Mouse (Mus musculus): ENCODE data around the gene Pank1. TPM values are rescaled to one million over a fixed set of nuclear protein-coding genes. Genes with fewer than 3 reads are reported as not detected.
A peak's percentile ranks its signal among the peaks of the same experiment; 100 is the strongest.

The Pank1 gene
- total and polyA plus RNA-seq, 3 experiments, result 1.8 to 3.2 (median 2.9) TPM

DNA sequence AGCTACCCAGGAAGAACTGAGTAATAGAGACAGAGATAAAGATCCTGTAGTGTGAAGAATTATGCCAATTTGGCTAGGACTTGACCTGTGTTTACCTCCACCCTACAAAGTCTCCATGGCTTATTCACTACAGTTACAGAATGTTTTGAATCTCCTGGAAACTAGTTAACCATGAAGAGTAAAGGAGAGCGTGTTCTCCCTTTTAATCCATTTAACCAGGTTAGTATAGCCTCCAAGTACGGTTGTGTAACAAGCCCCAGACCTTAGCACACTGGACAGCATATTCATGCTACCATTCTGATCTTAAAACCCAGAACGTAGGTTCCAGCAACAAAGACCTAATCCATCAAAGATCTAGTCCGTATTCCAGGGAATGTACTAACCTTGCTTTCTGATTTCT lies 75.9 kb downstream of the Pank1 start:
- dilution Hi-C loops (cut with MboI; ENCODE audit: extremely low pct_ligation_motif_present, extremely low pct_unique_long_range_greater_than_20kb, low sequenced_read_pairs), result no loop called here
- H3K9ac ChIP-seq (ENCODE audit: insufficient read depth, low read depth), result no peak overlapping the region
- in situ Hi-C loops (cut with MboI; ENCODE audit: low pct_ligation_motif_present, low pct_unique_long_range_greater_than_20kb, low sequenced_read_pairs), result no loop called here

DNA sequence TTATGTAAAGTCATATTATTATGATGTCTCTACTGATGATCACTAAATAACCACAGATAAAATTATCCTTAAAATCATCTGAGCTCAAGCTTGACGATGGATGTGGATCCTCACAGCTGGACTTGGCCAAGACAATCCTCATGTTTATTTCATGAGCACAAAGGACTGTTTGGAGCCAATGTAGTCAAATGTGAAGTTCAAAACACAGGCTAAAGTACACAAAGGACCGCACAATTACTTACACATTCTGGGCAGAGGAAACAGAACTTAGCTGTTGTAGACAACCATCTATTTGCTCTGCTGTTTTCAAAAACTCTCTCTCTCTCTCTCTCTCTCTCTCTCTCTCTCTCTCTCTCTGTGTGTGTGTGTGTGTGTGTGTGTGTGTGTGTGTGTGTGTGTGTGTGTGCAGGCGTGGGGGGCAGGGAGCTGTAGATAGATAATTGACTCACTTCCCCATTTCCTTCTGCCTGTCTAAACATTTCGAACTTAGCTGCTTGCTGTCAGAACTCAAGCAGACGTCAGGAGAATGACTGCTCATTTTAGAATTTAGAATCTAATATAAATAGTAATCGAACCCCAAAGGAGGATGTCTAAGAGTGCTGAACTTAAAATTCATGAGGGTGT lies 79.5 kb downstream of the Pank1 start:
- peak; percentile 49 for DNase-seq (ENCODE audit: extremely low read depth)
- H3K4me2 ChIP-seq (ENCODE audit: insufficient read depth, low read depth, poor library complexity, severe bottlenecking), result no peak overlapping the region
- no peaks in the 10 kb centered on the region for H3K36me3 ChIP-seq (replicated peaks in 1 of 2; ENCODE audit: control insufficient read depth in 1 of 2, insufficient read depth in 1 of 2, low read length in 1 of 2)
- H3K9me3 ChIP-seq (replicated peaks; ENCODE audit: low read length), result no peaks in the 10 kb centered on the region
- no peaks in the 10 kb centered on the region for H3K79me2 ChIP-seq (replicated peaks; ENCODE audit: control insufficient read depth, extremely low read depth, insufficient read depth, poor library complexity, severe bottlenecking)
- no peak overlapping the region for H3K4me3 ChIP-seq (replicated peaks in 1 of 3; ENCODE audit: low read depth in 2 of 3, low read length in 2 of 3, poor library complexity in 1 of 3)
- H3K27ac ChIP-seq (ENCODE audit: insufficient read depth, low read depth), result no peak overlapping the region
- dilution Hi-C loops (cut with MboI; ENCODE audit: extremely low pct_ligation_motif_present, extremely low pct_unique_long_range_greater_than_20kb, low sequenced_read_pairs) (no loop called here), in situ Hi-C loops (cut with MboI; ENCODE audit: low pct_ligation_motif_present, low pct_unique_long_range_greater_than_20kb, low sequenced_read_pairs) (no loop called here)
- peak; percentile 37; the same call in 1 of the 2 replicates for TF ChIP-seq EP300 (IDR thresholded peaks at IDR 0.05; ENCODE audit: low read length)
- peak; percentile 41; the same call in 1 of the 2 replicates for TF ChIP-seq CHD2 (IDR thresholded peaks at IDR 0.05; ENCODE audit: low read length)
- 0 out of 2 replicates have a peak, but pooled peaks have one; percentile 28 for TF ChIP-seq IRF4 (IDR thresholded peaks at IDR 0.05; ENCODE audit: low read depth, low read length)
- no peak for TF ChIP-seq MYC (IDR thresholded peaks at IDR 0.05; ENCODE audit: low read depth, low read length)
- no peak overlapping the region for H3K9ac ChIP-seq (ENCODE audit: insufficient read depth, low read depth)
- H3K27me3 ChIP-seq (replicated peaks), result no peaks in the 10 kb centered on the region
- H3K4me1 ChIP-seq (ENCODE audit: control insufficient read depth in 1 of 2, insufficient read depth in 2 of 2), result peaks cover 0 to 11% of the 10 kb centered on the region in 2 experiments; a peak in 2 of 4 replicates

More for the DNA sequence above, 75.9 kb downstream of the Pank1 start:
- Histone ChIP-seq H3K4me3 (replicated peaks in 1 of 3; ENCODE audit: low read depth in 2 of 3, low read length in 2 of 3, poor library complexity in 1 of 3) (no peak overlapping the region), H3K27me3 (replicated peaks) (no peaks in the 10 kb centered on the region), H3K27ac (ENCODE audit: insufficient read depth, low read depth) (no peak overlapping the region), H3K36me3 (replicated peaks in 1 of 2; ENCODE audit: control insufficient read depth in 1 of 2, insufficient read depth in 1 of 2, low read length in 1 of 2) (no peaks in the 10 kb centered on the region), H3K79me2 (replicated peaks; ENCODE audit: control insufficient read depth, extremely low read depth, insufficient read depth, poor library complexity, severe bottlenecking) (no peaks in the 10 kb centered on the region), H3K4me1 (ENCODE audit: control insufficient read depth in 1 of 2, insufficient read depth in 2 of 2) (peaks cover 0 to 18% of the 10 kb centered on the region in 2 experiments; a peak in 2 of 4 replicates), H3K9me3 (replicated peaks; ENCODE audit: low read length) (no peaks in the 10 kb centered on the region), H3K4me2 (ENCODE audit: insufficient read depth, low read depth, poor library complexity, severe bottlenecking) (no peak overlapping the region)
- DNase-seq (ENCODE audit: extremely low read depth), result no peak
- TF ChIP-seq ELF1 (IDR thresholded peaks at IDR 0.05; ENCODE audit: low read depth, low read length), result no peak
- no peak for TF ChIP-seq UBTF (IDR thresholded peaks at IDR 0.05; ENCODE audit: low read depth, low read length)
- TF ChIP-seq SIN3A (IDR thresholded peaks at IDR 0.05; ENCODE audit: low read length), result no peak
- TF ChIP-seq MYC (IDR thresholded peaks at IDR 0.05; ENCODE audit: low read depth, low read length), result no peak
- no peak for TF ChIP-seq TCF12 (IDR thresholded peaks at IDR 0.05; ENCODE audit: low read depth, low read length)
- no peak for TF ChIP-seq RCOR1 (conservative IDR thresholded peaks at IDR 0.05; ENCODE audit: low read depth, low read length)
- TF ChIP-seq CTCF (conservative IDR thresholded peaks at IDR 0.05 in 1 of 2, IDR thresholded peaks at IDR 0.05 in 1 of 2; ENCODE audit: low read depth in 2 of 2, low read length in 2 of 2), result no peak
- TF ChIP-seq ZNF384 (IDR thresholded peaks at IDR 0.05; ENCODE audit: low read depth, low read length), result no peak

DNA sequence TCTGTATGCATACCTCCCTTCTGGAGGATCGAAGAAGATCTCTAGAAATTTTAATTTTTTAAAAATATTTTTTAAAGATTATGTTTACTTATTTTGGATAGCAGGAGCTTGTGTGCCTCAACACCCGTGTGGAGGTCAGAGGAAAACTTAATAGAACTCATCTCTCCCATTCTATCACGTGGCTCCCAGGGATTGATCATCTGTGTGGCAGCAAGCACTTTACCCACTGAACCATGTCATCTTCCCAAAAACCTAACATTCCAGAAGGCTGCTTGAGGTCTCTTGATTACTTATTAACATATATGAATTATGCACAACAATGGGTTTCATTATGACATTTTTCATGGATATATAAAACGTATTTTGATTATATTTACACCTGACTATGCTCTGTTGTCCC lies 82.9 kb downstream of the Pank1 start:
- dilution Hi-C loops (cut with MboI; ENCODE audit: extremely low pct_ligation_motif_present, extremely low pct_unique_long_range_greater_than_20kb, low sequenced_read_pairs) (no loop called here), in situ Hi-C loops (cut with MboI; ENCODE audit: low pct_ligation_motif_present, low pct_unique_long_range_greater_than_20kb, low sequenced_read_pairs) (no loop called here)
- TF ChIP-seq JUND (conservative IDR thresholded peaks at IDR 0.05; ENCODE audit: low read depth, low read length), result no peak
- Histone ChIP-seq H3K9me3 (replicated peaks; ENCODE audit: low read length) (no peaks in the 10 kb centered on the region), H3K36me3 (replicated peaks in 1 of 2; ENCODE audit: control insufficient read depth in 1 of 2, insufficient read depth in 1 of 2, low read length in 1 of 2) (no peaks in the 10 kb centered on the region), H3K79me2 (replicated peaks; ENCODE audit: control insufficient read depth, extremely low read depth, insufficient read depth, poor library complexity, severe bottlenecking) (no peaks in the 10 kb centered on the region), H3K4me1 (ENCODE audit: control insufficient read depth in 1 of 2, insufficient read depth in 2 of 2) (peaks cover 0 to 15% of the 10 kb centered on the region in 2 experiments; a peak in 2 of 4 replicates), H3K4me3 (replicated peaks in 1 of 3; ENCODE audit: low read depth in 2 of 3, low read length in 2 of 3, poor library complexity in 1 of 3) (no peak overlapping the region), H3K27me3 (replicated peaks) (no peaks in the 10 kb centered on the region), H3K9ac (ENCODE audit: insufficient read depth, low read depth) (no peak overlapping the region), H3K4me2 (ENCODE audit: insufficient read depth, low read depth, poor library complexity, severe bottlenecking) (no peak overlapping the region), H3K27ac (ENCODE audit: insufficient read depth, low read depth) (no peak overlapping the region)
- no peak for DNase-seq (ENCODE audit: extremely low read depth)

All from CH12.LX (cell line).